Mouse (Mus musculus): ENCODE measurements around the gene Lsm11. TPM values are rescaled to one million over a fixed set of nuclear protein-coding genes. Genes with fewer than 3 reads are reported as not detected.

Gene Lsm11
- total and polyA plus RNA-seq, 3 experiments = 8.9 to 13.1 (median 11.0) TPM

- Histone ChIP-seq H3K4me2 (ENCODE audit: insufficient read depth, low read depth, poor library complexity, severe bottlenecking) (peak overlapping the region; percentile 66), H3K4me1 (ENCODE audit: control insufficient read depth in 1 of 2, insufficient read depth in 2 of 2) (no peaks in the 10 kb centered on the region), H3K9ac (ENCODE audit: insufficient read depth, low read depth) (no peak overlapping the region), H3K4me3 (replicated peaks in 1 of 3; ENCODE audit: low read depth in 2 of 3, low read length in 2 of 3, poor library complexity in 1 of 3) (peak overlapping the region in 1 of 3 experiments; percentile 31), H3K9me3 (replicated peaks; ENCODE audit: low read length) (no peaks in the 10 kb centered on the region), H3K27ac (ENCODE audit: insufficient read depth, low read depth) (no peak overlapping the region), H3K36me3 (replicated peaks in 1 of 2; ENCODE audit: control insufficient read depth in 1 of 2, insufficient read depth in 1 of 2, low read length in 1 of 2) (peaks cover 2 to 32% of the 10 kb centered on the region in 2 experiments), H3K27me3 (replicated peaks) (no peaks in the 10 kb centered on the region), H3K79me2 (replicated peaks; ENCODE audit: control insufficient read depth, extremely low read depth, insufficient read depth, poor library complexity, severe bottlenecking) (no peaks in the 10 kb centered on the region)
- DNase-seq (ENCODE audit: extremely low read depth) = peak; percentile 90
- in situ Hi-C loops (cut with MboI; ENCODE audit: low pct_ligation_motif_present, low pct_unique_long_range_greater_than_20kb, low sequenced_read_pairs) (no loop called here), dilution Hi-C loops (cut with MboI; ENCODE audit: extremely low pct_ligation_motif_present, extremely low pct_unique_long_range_greater_than_20kb, low sequenced_read_pairs) (no loop called here)
- peak; percentile 24 for TF ChIP-seq SMC3 (IDR thresholded peaks at IDR 0.05; ENCODE audit: low read depth, low read length)
- TF ChIP-seq USF1 (IDR thresholded peaks at IDR 0.05; ENCODE audit: low read depth, low read length) = no peak
- TF ChIP-seq CHD1 (IDR thresholded peaks at IDR 0.05; ENCODE audit: low read depth, low read length) = no peak
- no peak; the same call in 1 of the 2 replicates for TF ChIP-seq CHD2 (IDR thresholded peaks at IDR 0.05; ENCODE audit: low read length)
- no peak for TF ChIP-seq HCFC1 (IDR thresholded peaks at IDR 0.05; ENCODE audit: low read depth, low read length)
- TF ChIP-seq POLR2AphosphoS2 (IDR thresholded peaks at IDR 0.05; ENCODE audit: low read depth, low read length) = no peak
- no peak for TF ChIP-seq POLR2A (IDR thresholded peaks at IDR 0.05; ENCODE audit: low read depth, low read length)
- no peak; the same call in 1 of the 2 replicates for TF ChIP-seq MYC (IDR thresholded peaks at IDR 0.05; ENCODE audit: low read depth, low read length)
- TF ChIP-seq ZKSCAN1 (IDR thresholded peaks at IDR 0.05; ENCODE audit: borderline replicate concordance, low read depth, low read length) = no peak
- TF ChIP-seq NELFE (IDR thresholded peaks at IDR 0.05; ENCODE audit: low read depth, low read length) = no peak; the same call in 1 of the 2 replicates
- no peak for TF ChIP-seq ZNF384 (IDR thresholded peaks at IDR 0.05; ENCODE audit: low read depth, low read length)
- TF ChIP-seq RAD21 (IDR thresholded peaks at IDR 0.05; ENCODE audit: low read depth, low read length) = peak; percentile 66
- no peak for TF ChIP-seq EP300 (IDR thresholded peaks at IDR 0.05; ENCODE audit: low read length)
- TF ChIP-seq GABPA (IDR thresholded peaks at IDR 0.05; ENCODE audit: insufficient replicate concordance, low read depth, low read length) = no peak
- no peak for TF ChIP-seq UBTF (IDR thresholded peaks at IDR 0.05; ENCODE audit: low read depth, low read length)
- TF ChIP-seq E2F4 (IDR thresholded peaks at IDR 0.05; ENCODE audit: insufficient replicate concordance, low read depth, low read length) = no peak
- no peak for TF ChIP-seq JUND (conservative IDR thresholded peaks at IDR 0.05; ENCODE audit: low read depth, low read length)
- no peak for TF ChIP-seq KAT2A (IDR thresholded peaks at IDR 0.05; ENCODE audit: insufficient replicate concordance, low read length)
- no peak for TF ChIP-seq PAX5 (IDR thresholded peaks at IDR 0.05; ENCODE audit: low read length)
- TF ChIP-seq TBP (conservative IDR thresholded peaks at IDR 0.05; ENCODE audit: low read depth, low read length) = peak; percentile 45; the same call in 1 of the 2 replicates
- no peak for TF ChIP-seq RCOR1 (conservative IDR thresholded peaks at IDR 0.05; ENCODE audit: low read depth, low read length)
- TF ChIP-seq USF2 (conservative IDR thresholded peaks at IDR 0.05; ENCODE audit: low read depth, low read length) = no peak
- TF ChIP-seq NRF1 (IDR thresholded peaks at IDR 0.05; ENCODE audit: low read depth, low read length) = 0 out of 2 replicates have a peak, but pooled peaks have one; percentile 7
- TF ChIP-seq TCF12 (IDR thresholded peaks at IDR 0.05; ENCODE audit: low read depth, low read length) = no peak
- peak; percentile 72 to 96 for TF ChIP-seq CTCF (conservative IDR thresholded peaks at IDR 0.05 in 1 of 2, IDR thresholded peaks at IDR 0.05 in 1 of 2; ENCODE audit: low read depth in 2 of 2, low read length in 2 of 2)
- TF ChIP-seq JUN (IDR thresholded peaks at IDR 0.05; ENCODE audit: insufficient read depth, low read depth, low read length) = no peak
- no peak for TF ChIP-seq ZMIZ1 (IDR thresholded peaks at IDR 0.05; ENCODE audit: low read depth, low read length)
- TF ChIP-seq ETS1 (conservative IDR thresholded peaks at IDR 0.05; ENCODE audit: low read depth, low read length) = no peak
- TF ChIP-seq MAFK (IDR thresholded peaks at IDR 0.05; ENCODE audit: insufficient replicate concordance, low read length) = no peak; the same call in 1 of the 2 replicates
- TF ChIP-seq MXI1 (IDR thresholded peaks at IDR 0.05; ENCODE audit: low read depth, low read length) = no peak
- TF ChIP-seq MAX (IDR thresholded peaks at IDR 0.05; ENCODE audit: low read length) = no peak
- TF ChIP-seq SIN3A (IDR thresholded peaks at IDR 0.05; ENCODE audit: low read length) = no peak
- TF ChIP-seq ELF1 (IDR thresholded peaks at IDR 0.05; ENCODE audit: low read depth, low read length) = no peak
- no peak; the same call in 1 of the 2 replicates for TF ChIP-seq MAZ (IDR thresholded peaks at IDR 0.05; ENCODE audit: low read depth, low read length)
- no peak for TF ChIP-seq BHLHE40 (IDR thresholded peaks at IDR 0.05; ENCODE audit: low read depth, low read length)
- no peak; the same call in 1 of the 2 replicates for TF ChIP-seq MEF2A (IDR thresholded peaks at IDR 0.05; ENCODE audit: borderline replicate concordance, low read depth, low read length)
- peak; percentile 15; the same call in 1 of the 2 replicates for TF ChIP-seq IRF4 (IDR thresholded peaks at IDR 0.05; ENCODE audit: low read depth, low read length)
- TF ChIP-seq ZC3H11A (IDR thresholded peaks at IDR 0.05; ENCODE audit: low read depth, low read length) = no peak
Observed at GRCm38 (mm10) chr11:45926640-45927082, 18.1 kb downstream of the Lsm11 start.

Data from CH12.LX (cell line).